Comparison of ENCODE assay signal across 8 mouse cellular contexts in the genomic region with DNA sequence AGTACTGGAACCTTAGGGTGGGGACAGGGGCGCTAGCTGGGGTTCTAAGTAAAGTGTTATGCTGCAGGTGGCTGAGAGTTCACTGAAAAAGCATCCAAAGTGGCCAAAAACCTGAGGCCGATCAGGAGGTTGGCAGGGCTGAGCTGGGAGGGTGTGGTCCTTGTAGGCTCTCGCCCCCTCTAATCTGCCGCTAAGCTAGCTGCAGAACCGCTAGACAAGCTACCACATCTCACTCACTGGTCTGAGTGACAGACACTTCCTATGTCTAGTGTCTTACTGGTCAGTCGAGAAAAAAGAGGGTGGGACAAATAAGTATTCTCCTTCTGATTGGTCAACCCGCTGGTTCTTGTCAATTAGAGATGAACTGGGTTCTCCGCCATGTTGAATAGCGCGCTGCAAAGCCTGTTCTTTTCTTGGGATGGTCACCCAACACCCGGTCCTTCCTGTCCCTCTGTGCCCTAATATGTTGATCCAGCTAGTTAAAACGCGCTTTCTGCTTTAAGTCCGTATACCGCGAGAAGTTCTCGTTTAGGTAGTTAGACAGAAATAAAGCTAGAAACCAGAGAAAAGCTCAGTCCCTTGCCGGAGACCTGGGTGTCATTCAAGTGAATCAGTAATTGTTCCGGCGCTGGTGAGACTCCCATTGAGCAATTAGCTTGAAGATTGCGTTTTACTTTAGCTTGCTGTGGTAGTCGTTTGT. TPM values are rescaled to one million over a fixed set of nuclear protein-coding genes. Genes with fewer than 3 reads are reported as not detected.
DNase-seq lines count a peak whose midpoint lies in the region; ATAC-seq lines count a peak whose summit lies in the region.

A gene (plus strand): TSS at position 51 of the 700 bp plus-strand sequence.

- peaks cover 21% of the 10 kb centered on the region for H3K36me3 ChIP-seq in hindbrain, embryonic 13.5 days

- ATAC-seq in hindbrain, embryonic 13.5 days (ENCODE audit: low FRiP score) = peak; percentile 96

- peak within 1 kb of the TSS; percentile 70 for H3K4me2 ChIP-seq in hindbrain, embryonic 13.5 days

- no peaks in the 10 kb centered on the region for H3K9me3 ChIP-seq in hindbrain, embryonic 13.5 days

- H3K9ac ChIP-seq in hindbrain, embryonic 13.5 days = peak within 1 kb of the TSS; percentile 84

- DNase-seq in WW6 (ENCODE audit: low read depth, low spot score) = peak; percentile 92
- DNase-seq in cerebellum, postnatal 25 days = peak; percentile 81 to 82
- DNase-seq in frontal cortex, postnatal 14 days (ENCODE audit: low spot score in 2 of 2) = peak; percentile 61 to 65
- DNase-seq in layer of hippocampus, postnatal 14 days (ENCODE audit: low spot score in 2 of 2) = peak; percentile 82 to 96
- peak; percentile 94 for DNase-seq in lung, postnatal 10 days
- DNase-seq in ovary, postnatal 14 days (ENCODE audit: low spot score) = peak; percentile 54
- DNase-seq in thymus, postnatal 14 days = peak; percentile 39

- WGBS in hindbrain, embryonic 13.5 days = under 1% methylated on average over 22 of the region's 22 CpGs

- peak within 1 kb of the TSS; percentile 97 for H3K27ac ChIP-seq in hindbrain, embryonic 13.5 days

- H3K27me3 ChIP-seq in hindbrain, embryonic 13.5 days = no peaks in the 10 kb centered on the region

- peak within 1 kb of the TSS; percentile 59 for H3K4me3 ChIP-seq in hindbrain, embryonic 13.5 days

- H3K4me1 ChIP-seq in hindbrain, embryonic 13.5 days (replicated peaks) = peaks cover 16% of the 10 kb centered on the region

RNA-seq across cellular contexts. Expression of the gene that starts here (rescaled TPM):
- polyA plus RNA-seq in hindbrain, embryonic 13.5 days (2015; fragmentation: Nextera tagmentation; extraction: Ambion mirVana) = 6.6 and 7.5 TPM in 2 replicates
- 1 to 10 TPM; 3.8 to 6.9 TPM for total RNA-seq in layer of hippocampus, postnatal 14 days (2021)

Comparison
In these comparisons a context has a peak if more than half of its experiments do, and no peak if none do; other contexts are left out.
1. Peak in every context shown above with its lines: DNase-seq, ATAC-seq, H3K4me3 ChIP-seq and H3K27ac ChIP-seq.
2. DNase-seq: peak in every context shown above with its lines; median percentile 94 in lung, postnatal 10 days; 92 in WW6; 89 in layer of hippocampus, postnatal 14 days; 82 in cerebellum, postnatal 25 days; 63 in frontal cortex, postnatal 14 days; 54 in ovary, postnatal 14 days; 39 in thymus, postnatal 14 days.